Mouse (Mus musculus) testis, postnatal 14 days (tissue): ENCODE measurements around the gene Ovgp1.
A peak's percentile ranks its signal among the peaks of the same experiment; 100 is the strongest.
"Not testable (repeated sequence)": the region's sequence is repeated elsewhere in the genome, so short reads cannot be mapped to it uniquely, and the experiment has no call there.

Experiments used
- DNase-seq: peaks from one replicate; pipeline ENCODE4 v3.0.0; 2021; ENCODE audit warnings: low spot score

Ovgp1 gene

DNA sequence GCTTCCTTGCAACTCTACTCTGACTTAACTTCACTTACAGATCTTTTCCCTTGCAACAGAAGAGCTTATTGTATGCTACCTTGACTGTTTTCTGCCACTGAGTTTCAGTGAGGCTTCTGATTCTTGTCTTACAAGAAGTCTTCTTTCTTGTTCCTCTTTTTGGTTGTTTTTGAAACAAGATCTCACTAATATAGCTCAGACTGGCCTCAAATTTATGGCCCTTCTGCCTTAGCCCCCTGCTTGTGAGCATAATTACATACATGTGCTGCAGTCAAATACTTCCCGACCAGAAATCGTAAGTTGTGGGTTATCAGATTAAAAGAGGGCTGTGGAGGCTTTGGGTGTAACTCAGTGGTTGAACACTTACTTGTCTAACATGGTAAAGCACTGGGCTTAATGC lies 21.2 kb downstream of the Ovgp1 start:
- DNase-seq, result no peak

DNA sequence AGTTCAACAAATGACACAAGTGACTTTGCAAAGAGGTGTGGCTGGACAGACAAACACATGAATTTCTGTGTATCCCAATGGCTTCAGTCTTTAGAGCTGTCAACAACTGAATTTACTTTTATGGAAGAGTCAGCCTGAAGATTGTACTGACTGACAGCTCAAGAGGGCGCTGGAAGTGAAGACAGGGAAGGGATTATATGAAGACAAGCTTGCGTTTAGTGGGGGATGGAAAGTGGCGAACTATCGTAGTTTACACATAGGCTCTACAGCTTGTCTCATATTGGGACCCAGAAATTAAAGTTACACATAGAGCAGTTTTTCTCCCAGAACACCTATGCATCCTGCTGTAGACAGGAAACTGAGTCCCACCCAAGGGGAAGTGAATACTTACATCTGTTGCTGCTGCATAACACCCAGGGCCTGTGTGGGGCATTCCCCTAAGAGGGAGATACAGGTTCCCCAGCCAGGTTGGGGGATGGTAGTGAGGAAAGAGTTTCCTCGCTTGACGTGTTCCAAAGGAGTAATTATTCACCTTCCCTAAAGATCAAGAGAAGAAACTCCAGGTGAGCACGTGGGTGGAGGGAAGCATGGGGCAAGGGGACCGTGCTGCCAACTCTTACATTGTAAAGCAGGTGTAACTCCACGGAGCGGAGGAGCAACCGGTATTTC lies 27.3 kb downstream of the Ovgp1 start:
- no peak for DNase-seq

DNA sequence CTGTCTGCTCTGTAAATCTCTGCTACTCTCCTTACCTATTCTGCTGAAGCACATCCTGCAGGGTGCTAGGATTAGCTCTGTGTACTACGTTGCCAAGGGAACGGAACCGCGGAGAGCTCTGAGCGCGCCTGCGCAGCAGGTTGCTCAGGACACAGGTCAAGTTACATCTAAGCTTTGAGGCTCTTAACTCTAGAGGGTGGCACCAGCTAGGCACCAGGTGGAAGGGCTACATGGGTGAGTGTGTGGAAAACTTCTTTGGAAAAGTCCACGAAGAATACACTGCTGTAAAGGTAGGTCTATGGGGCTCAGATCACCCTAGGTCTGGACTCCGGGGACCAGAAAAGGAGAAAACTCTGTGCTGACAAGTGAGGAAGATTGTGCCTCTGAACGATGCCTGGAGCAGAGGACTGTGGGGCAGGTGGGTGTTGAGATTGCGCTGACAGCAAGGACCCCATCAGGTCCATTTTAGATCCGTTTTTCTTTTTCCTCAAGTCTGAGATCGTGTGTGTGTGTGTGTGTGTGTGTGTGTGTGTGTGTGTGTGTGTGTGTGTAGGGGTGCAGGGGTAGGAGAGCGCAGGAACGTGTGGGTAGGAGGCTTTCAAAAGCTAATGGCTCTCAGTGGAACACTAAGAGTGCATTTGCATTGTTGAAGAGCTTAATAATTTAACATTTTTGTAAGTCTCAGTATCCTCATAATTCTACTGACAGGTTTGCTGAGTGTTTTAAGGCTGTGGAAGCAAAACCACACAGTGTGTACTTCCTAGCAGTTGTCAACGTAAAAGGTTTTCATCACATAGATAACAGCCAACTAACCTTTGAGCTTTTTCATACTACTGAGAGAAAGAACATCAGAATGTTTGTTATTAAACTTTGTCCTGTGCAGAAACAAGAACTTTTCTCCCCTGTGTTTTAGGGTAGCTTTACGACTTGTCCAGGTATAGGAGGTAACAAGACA lies 28.2 kb downstream of the Ovgp1 start:
- DNase-seq, result peak; percentile 33

- DNase-seq, result not testable (repeated sequence)
Observed at GRCm38 (mm10) chr3:106003360-106003759, 29.8 kb downstream of the Ovgp1 start.

GRCm38 (mm10) chr3:106014546-106014945 lies 41.0 kb downstream of the Ovgp1 start, which contains the start of gene Pifo:
Pifo (minus strand) TSS chr3:106014646.
- no peak for DNase-seq

DNA sequence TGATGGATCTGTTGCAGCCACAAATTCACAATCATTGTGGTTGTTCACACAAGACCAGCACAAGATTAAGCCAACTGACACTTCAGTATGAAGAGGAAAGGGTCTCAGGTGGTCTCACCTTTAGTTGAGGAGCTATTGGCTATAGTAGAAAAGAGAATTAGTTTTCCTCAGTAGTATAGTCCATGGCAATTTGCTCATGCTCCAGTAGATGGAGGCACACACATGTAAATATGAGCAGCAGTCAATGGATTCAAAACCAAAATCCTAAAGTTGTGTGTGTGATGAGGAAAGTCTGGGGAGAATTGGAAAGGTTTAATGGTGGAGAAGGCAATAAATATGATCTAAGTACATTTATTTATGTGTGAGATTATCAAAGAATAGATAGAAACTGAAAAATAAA lies 48.3 kb downstream of the Ovgp1 start:
- no peak for DNase-seq

GRCm38 (mm10) chr3:106024135-106024534 lies 50.6 kb downstream of the Ovgp1 start:
- no peak for DNase-seq

- DNase-seq, result no peak
Observed at GRCm38 (mm10) chr3:106032781-106033180, 59.3 kb downstream of the Ovgp1 start, which contains the start of gene Chil5. Chil5 (minus strand) TSS chr3:106032814.
